Mouse (Mus musculus) left cerebral cortex, postnatal 4 days (tissue): Measurements from ENCODE around the gene Tas2r108. TPM values are rescaled to one million over a fixed set of nuclear protein-coding genes. Genes with fewer than 3 reads are reported as not detected.

Experiments used
- DNase-seq: peaks from one replicate; pipeline ENCODE4 v3.0.0-alpha.2; 2022
- intact Hi-C: fragments of 180-260 bp; cut with DNase I; formaldehyde crosslinking; loops from one replicate; pipeline ENCODE4 v1.15.1; 2025
- total RNA-seq, 2 experiments: library from RNA; stranded (reverse); gene quantifications; 2 replicates each; pipeline ENCODE4 v1.2.3; 2021

The Tas2r108 gene
- total RNA-seq = not detected

DNA sequence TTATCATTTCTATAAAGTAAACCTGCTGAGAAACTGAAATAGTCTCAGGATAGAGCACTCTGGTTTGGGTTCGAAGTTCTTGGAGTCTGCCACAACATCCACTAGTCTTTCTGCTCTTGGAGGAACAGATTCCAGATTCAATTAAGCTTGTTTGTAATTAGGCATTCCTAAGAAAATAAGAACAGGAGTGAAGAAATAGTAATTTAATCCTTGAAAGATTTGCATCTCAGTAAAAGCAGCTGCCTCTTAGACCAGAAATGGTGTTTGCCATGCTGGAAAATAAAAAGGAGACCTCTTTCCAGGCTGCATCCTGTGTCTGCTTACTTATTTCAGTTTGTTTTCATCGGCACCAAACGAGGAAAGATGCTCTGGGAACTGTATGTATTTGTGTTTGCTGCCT is at the start of gene Tas2r108:
TSS of gene Tas2r108 (plus strand) at position 301 of the 400 bp plus-strand sequence.
- no peak for DNase-seq
- intact Hi-C loops = no loop called here

GRCm38 (mm10) chr6:40448626-40449025 is 44.7 kb upstream of the Tas2r108 start:
- intact Hi-C loops = no loop called here

DNA sequence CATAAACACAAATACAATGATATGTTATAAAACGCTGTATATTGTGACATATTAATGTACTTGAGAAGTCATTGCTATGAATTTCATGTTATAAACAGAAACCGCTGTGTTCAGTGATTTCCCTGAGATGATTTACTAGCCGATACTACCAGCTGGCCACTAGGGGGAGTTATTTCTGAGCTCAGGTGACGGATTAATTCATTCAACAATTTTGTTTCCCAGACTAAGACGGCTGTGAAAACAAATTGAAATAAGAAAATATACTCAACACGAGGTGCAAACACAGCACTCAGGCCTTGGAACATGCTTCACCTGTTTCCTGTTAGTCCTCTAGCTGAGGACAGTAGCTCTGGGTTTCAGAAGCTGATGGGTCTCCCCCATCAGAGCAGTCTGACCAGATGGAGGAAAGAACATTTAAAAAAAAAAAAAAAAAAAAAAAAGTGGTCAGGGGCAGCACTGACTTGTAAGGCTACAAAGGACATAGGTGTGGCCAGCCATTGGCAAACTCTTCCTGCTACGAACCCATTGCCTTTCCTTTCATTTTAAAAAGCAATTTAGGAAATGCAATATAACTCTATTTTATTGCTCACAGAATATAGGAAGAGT is 38.8 kb upstream of the Tas2r108 start:
- intact Hi-C loops = no loop called here
- no peak for DNase-seq

More at GRCm38 (mm10) chr6:40448626-40449025, 44.7 kb upstream of the Tas2r108 start:
- no peak for DNase-seq

GRCm38 (mm10) chr6:40465710-40466109 is 27.6 kb upstream of the Tas2r108 start:
- intact Hi-C loops = no loop called here
- DNase-seq = no peak

GRCm38 (mm10) chr6:40470916-40471719 is 22.2 kb upstream of the Tas2r108 start, which contains the start of gene Ssbp1:
TSS of gene Ssbp1 (plus strand) at chr6:40471352.
- intact Hi-C loops = no loop called here
- peak; percentile 92 for DNase-seq

GRCm38 (mm10) chr6:40471720-40472010 is 21.7 kb upstream of the Tas2r108 start:
- no peak for DNase-seq
- intact Hi-C loops = no loop called here

GRCm38 (mm10) chr6:40476132-40476531 is 17.2 kb upstream of the Tas2r108 start:
- intact Hi-C loops = loop anchor here (5.0 kb wide), 1 partner anchor 211 kb away; no protein-coding TSS in a partner anchor
- no peak for DNase-seq

DNA sequence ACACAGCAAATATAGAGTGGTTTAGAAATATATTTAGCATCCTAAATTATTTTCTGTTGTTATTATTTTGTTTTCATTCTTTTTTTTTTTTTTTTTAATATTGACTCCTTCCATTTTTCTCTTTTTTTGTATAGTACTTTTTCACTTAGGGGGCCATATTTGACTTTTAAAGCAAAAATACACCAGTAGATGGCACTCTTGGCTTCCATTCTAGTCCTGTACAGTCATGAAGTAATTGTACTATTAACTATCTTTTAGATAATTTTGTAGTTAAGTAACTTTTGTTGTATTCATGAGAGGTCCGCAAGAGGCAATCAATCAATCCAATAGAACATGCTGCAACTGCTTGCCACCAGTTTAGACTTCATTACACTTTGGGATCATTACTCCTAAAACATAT is 13.6 kb upstream of the Tas2r108 start:
- intact Hi-C loops = loop anchor here (5.0 kb wide), 1 partner anchor 208 kb away; no protein-coding TSS in a partner anchor
- no peak for DNase-seq

DNA sequence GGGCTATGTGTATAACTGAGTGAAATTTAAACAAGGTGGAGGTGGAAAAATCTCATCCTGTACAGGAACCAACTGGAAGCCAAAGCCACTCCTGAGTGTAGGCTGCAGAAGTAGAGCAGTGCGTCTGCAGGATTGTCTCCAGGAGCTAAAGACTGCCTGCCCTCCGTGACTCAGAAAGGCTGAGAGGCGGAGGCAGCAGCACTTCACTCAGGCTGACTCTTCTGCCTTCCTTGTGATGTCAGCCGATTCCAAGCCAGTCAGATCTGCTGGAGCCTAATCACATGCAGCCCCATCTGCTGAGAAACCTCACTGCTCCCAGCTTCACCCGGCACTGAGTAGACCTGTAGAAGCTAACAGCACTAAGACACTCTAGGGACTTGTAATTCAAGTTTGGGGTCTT is 11.0 kb upstream of the Tas2r108 start:
- intact Hi-C loops = no loop called here
- no peak for DNase-seq

DNA sequence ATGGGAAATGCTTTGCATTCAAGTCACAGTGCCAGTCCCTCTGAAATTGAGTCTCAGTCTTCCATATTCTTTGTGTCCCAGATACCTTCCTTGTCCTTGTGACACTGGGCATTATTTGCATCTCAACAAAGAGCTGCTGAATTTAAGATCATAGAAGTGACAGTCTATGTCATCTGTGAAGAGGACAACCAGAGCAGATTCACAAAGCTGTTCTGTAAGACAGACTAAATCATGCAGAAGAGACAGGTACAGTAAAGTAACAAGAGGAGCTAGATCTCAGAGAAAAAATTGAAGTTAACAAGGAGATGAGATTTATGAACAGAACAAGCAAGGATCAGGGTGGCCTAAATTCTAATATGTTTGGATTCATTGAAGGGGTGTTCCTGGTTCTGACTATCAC is 2.4 kb upstream of the Tas2r108 start, which contains the start of gene Tas2r137:
TSS of gene Tas2r137 (plus strand) at position 301 of the 400 bp plus-strand sequence.
- no peak for DNase-seq
- intact Hi-C loops = no loop called here

DNA sequence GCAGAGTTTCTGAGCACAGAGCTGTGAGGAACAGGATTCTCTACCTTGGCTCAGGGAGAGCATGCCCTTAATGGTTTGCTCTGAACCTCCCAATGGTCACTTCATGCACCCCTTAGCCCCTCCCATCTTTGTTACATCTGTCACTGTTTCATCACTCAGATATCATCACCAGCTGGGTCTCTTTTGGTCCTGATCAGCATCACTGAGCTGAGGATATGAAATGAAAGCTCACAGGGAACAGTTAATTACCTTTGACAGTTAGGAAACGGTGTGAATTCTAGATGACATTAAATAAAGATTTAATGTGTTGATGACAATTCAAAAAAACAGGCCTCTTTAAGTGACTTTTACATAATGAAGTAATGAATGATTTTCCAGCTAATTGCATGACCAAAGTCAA is 26.1 kb downstream of the Tas2r108 start, which contains the start of gene Prss37:
TSS of gene Prss37 (minus strand) at position 101 of the 400 bp plus-strand sequence.
- intact Hi-C loops = no loop called here
- DNase-seq = no peak

Other genes with a start within 250 kb of the Tas2r108 start
- 10 to 100 TPM; 65.5 to 72.8 TPM for gene Agk, start 168.4 kb upstream of the Tas2r108 start, total RNA-seq
- gene E330009J07Rik, start 57.4 kb upstream of the Tas2r108 start, total RNA-seq = 10 to 100 TPM; 26.5 to 27.7 TPM
- gene Wee2, start 54.4 kb upstream of the Tas2r108 start, total RNA-seq = not detected
- gene Ssbp1, start 22.2 kb upstream of the Tas2r108 start, total RNA-seq = 10 to 100 TPM; 38.1 to 38.2 TPM
- gene Tas2r137, start 2.3 kb upstream of the Tas2r108 start, total RNA-seq = under 1 TPM; 0.34 to 0.36 TPM
- not detected for gene Prss37, start 26.0 kb downstream of the Tas2r108 start, total RNA-seq
- gene Olfr461, start 61.5 kb downstream of the Tas2r108 start, total RNA-seq = not detected
- not detected for gene Olfr460, start 76.0 kb downstream of the Tas2r108 start, total RNA-seq
- under 1 TPM; 0.44 to 0.50 TPM for gene Clec5a, start 92.3 kb downstream of the Tas2r108 start, total RNA-seq
- not detected for gene Tas2r138, start 119.8 kb downstream of the Tas2r108 start, total RNA-seq
- under 1 TPM; 0.18 to 0.28 TPM for gene Mgam, start 135.3 kb downstream of the Tas2r108 start, total RNA-seq